Mouse (Mus musculus) bone marrow macrophage, adult 2 months (primary cell): ENCODE measurements around the gene Dnajb5. TPM values are rescaled to one million over a fixed set of nuclear protein-coding genes. Genes with fewer than 3 reads are reported as not detected.

ENCODE experiments used
- H3K27ac ChIP-seq: 2 replicates; pipeline ENCODE4 v1.5.1; 2012; ENCODE audit warnings: low read depth, low read length; ENCODE audit not compliant: insufficient read depth
- H3K4me1 ChIP-seq: 2 replicates; pipeline ENCODE4 v1.6.1; 2012; ENCODE audit warnings: low read length; ENCODE audit not compliant: control insufficient read depth, insufficient read depth
- H3K4me3 ChIP-seq: 2 replicates; pipeline ENCODE4 v1.5.1; 2012; ENCODE audit warnings: mild to moderate bottlenecking, low read length, moderate library complexity; ENCODE audit not compliant: insufficient read depth
- CTCF ChIP-seq: IDR thresholded peaks from 2 replicates; pipeline ENCODE4 v1.5.1; 2012; ENCODE audit warnings: low read depth, mild to moderate bottlenecking, low read length, moderate library complexity
- POLR2A ChIP-seq: IDR thresholded peaks from 2 replicates; pipeline ENCODE4 v1.6.1; 2012; ENCODE audit warnings: mild to moderate bottlenecking, low read depth, low read length, borderline replicate concordance
- polyA plus RNA-seq: library from polyadenylated mRNA; stranded (reverse); fragments of >200 nt; gene quantifications from 2 replicates; pipeline ENCODE4 v1.2.4, GENCODE M21; 2012; ENCODE audit not compliant: missing spikeins, insufficient read depth, insufficient read length

Gene Dnajb5
- polyA plus RNA-seq, 1 experiment: 13.5 TPM

DNA sequence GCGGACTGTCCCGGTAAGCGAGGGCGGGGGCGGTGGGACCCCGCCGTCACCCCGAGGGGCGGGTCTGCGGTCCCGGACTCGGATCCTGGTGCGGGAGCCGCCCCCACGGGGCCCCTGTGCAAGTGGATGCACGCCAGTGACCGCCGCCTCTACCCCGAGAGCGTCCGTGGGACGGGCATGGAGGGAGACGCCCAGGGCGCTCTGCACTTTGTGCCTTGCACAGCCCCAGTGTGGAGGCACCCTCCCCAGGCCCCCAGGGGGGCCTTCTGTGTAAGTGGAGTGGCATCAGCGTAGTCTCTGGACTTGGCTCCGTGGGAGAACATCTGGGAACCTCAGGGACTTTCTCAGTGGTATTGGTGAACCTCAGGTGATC lies 32.2 kb upstream of the Dnajb5 start:
- Histone ChIP-seq H3K4me3 (peak overlapping the region; percentile 48), H3K27ac (no peak overlapping the region), H3K4me1 (no peaks in the 10 kb centered on the region)
- no peak for TF ChIP-seq CTCF
- no peak for TF ChIP-seq POLR2A

DNA sequence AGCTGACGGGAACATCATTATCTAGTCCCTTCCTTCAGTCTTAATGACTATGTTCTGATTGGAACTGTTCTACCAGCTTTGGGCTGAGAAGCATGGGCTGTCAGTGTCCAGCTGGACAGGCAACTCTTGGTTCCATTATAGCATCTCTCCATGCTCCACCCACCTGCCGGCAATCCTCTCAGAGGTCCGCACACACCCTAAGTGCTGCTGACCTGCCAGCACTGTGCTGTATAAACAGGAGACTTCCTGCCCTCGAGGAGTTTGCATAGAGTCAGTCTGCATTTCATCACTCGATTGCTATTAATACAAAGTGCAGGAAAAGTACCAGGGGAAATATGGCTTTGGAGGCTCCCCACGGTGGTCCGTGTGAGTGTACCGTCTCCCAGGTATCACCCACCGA lies 28.9 kb upstream of the Dnajb5 start:
- H3K4me1 ChIP-seq: no peaks in the 10 kb centered on the region
- H3K4me3 ChIP-seq: no peak overlapping the region
- TF ChIP-seq POLR2A (no peak), CTCF (no peak)

DNA sequence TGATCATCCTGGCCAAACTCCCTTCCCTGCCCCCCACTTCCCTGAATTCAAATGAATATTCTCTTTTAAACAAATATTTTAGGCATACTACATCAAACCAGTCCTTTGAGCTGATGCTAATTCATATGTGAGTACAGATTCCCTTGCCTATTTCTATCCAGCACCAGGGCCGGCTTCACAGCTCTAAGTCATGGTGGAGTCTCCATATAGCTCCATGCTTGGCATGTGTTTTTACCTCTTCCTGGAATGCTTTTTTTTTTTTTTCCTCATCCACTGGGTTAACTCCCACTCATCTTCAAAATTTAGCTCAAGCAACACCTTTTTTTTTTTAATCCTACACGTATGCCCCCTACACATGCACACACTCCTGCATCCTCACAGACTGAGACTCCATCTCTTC lies 28.1 kb upstream of the Dnajb5 start:
- TF ChIP-seq POLR2A (no peak), CTCF (no peak)
- Histone ChIP-seq H3K4me3 (no peak overlapping the region), H3K4me1 (no peaks in the 10 kb centered on the region), H3K27ac (no peak overlapping the region)

More for the DNA sequence above, 28.9 kb upstream of the Dnajb5 start:
- no peak overlapping the region for H3K27ac ChIP-seq

DNA sequence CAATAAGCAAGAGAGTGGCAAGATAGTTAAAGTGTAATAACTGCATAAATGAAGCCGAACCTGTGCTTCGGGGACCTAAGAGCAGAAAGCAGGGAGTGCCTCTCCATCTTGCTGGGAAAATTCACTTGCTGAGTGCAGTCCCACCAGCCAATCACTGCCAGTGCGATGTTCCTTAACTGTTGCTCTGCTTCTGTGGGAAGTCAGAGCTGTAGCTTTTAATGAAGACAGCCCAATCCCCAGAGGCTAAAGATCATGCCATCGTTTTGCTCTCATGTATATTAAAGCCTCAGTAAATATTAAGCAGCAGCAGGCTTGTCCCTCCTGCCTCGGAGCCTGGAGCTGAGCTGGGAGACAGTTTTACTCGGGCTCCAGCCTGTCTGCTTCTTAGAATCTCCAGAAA lies 27.6 kb upstream of the Dnajb5 start:
- TF ChIP-seq CTCF: no peak
- Histone ChIP-seq H3K4me1 (no peaks in the 10 kb centered on the region), H3K4me3 (no peak overlapping the region), H3K27ac (no peak overlapping the region)

DNA sequence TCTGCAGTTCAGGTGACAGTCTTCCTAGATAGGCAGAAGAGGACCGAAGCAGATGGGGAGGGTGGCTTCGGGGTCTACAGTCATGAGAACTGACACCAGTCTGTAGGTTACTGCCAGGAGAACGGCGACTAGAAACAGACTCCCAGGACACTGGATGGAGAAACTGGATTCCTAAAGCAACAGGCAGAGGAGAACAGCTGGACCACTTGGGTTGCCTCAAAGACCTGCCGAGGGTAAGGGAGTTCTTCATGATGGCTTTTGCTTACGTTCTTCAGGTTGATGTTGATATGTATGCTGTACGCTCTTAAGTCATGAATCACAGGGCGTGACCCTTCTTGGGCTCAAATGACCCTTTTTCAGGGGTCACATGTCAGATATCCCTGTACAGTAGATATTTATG lies 27.2 kb upstream of the Dnajb5 start:
- Histone ChIP-seq H3K4me3 (no peak overlapping the region), H3K27ac (no peak overlapping the region), H3K4me1 (no peaks in the 10 kb centered on the region)
- no peak for TF ChIP-seq CTCF
- TF ChIP-seq POLR2A: no peak

DNA sequence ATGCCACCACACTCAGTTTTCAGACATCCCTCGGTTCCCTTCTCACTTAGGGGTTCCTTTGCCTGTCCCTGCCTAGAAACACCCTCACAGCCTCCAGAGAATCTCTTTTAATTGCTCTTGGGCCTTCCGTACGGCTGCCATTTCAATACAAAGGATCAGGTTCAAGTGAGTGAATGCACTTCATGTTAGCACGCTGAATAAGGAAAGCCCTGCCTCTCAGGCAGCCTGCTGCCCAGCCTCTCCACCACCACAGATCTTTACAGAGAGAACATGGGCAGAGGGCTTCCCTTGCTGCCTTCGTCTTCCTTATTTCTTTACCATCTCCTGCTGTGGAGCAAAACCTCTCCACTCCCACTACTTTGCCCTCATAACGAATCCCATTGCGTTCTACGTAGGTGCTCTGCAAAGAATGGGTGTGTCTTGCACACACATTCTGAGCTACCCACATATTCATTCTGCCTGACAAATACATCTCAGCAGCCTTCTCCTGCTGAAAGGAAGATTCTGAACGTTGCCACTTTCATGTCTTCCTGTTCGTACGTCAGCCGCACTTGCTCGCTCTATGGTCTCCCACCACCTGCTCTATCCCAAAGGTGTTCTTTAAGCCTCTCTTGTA lies 25.4 kb upstream of the Dnajb5 start:
- no peak overlapping the region for H3K4me3 ChIP-seq
- TF ChIP-seq CTCF (no peak), POLR2A (no peak)
- H3K4me1 ChIP-seq: no peaks in the 10 kb centered on the region
- no peak overlapping the region for H3K27ac ChIP-seq

DNA sequence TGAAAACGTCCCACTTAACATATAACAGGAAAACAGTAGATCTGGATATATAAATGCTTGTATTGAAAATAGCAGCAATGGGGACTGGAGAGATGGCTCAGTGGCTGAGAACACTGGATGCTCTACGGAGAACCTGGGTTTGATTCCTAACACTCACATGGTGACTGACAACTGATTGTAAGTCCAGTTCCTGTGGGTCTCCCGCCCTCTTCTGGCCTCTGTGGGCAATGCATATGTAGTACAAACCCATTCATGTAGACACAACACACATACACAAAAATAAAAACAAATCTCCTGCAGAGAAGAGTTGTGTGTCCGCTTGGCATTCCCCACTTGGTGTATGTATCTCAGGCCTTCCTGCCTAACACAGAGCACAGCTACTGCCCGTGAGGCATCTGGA lies 21.4 kb upstream of the Dnajb5 start:
- H3K4me3 ChIP-seq: no peak overlapping the region
- no peak overlapping the region for H3K27ac ChIP-seq
- TF ChIP-seq POLR2A (no peak), CTCF (no peak)
- H3K4me1 ChIP-seq: no peaks in the 10 kb centered on the region

DNA sequence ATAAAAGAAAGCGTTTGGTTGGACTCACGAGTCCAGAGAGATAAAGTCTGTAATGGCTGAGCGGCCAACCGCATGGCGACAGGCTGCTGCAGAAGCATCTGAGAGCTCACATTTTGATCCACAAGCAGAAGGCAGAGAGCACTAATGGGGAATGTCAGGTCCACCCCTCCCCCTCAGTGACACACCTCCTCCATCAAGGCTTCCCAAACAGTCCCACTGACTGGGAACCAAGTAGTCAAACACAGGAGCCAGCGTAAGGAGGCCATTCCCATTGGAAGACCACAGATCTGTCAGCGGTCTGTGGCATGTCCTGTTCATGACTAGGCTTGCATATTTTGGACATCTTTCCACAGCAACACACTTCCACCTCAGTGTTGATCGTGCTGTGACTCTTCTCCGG lies 20.7 kb upstream of the Dnajb5 start:
- Histone ChIP-seq H3K27ac (no peak overlapping the region), H3K4me1 (peaks cover 2% of the 10 kb centered on the region; the same call in 1 of the 2 replicates), H3K4me3 (no peak overlapping the region)
- TF ChIP-seq CTCF (no peak), POLR2A (no peak)

DNA sequence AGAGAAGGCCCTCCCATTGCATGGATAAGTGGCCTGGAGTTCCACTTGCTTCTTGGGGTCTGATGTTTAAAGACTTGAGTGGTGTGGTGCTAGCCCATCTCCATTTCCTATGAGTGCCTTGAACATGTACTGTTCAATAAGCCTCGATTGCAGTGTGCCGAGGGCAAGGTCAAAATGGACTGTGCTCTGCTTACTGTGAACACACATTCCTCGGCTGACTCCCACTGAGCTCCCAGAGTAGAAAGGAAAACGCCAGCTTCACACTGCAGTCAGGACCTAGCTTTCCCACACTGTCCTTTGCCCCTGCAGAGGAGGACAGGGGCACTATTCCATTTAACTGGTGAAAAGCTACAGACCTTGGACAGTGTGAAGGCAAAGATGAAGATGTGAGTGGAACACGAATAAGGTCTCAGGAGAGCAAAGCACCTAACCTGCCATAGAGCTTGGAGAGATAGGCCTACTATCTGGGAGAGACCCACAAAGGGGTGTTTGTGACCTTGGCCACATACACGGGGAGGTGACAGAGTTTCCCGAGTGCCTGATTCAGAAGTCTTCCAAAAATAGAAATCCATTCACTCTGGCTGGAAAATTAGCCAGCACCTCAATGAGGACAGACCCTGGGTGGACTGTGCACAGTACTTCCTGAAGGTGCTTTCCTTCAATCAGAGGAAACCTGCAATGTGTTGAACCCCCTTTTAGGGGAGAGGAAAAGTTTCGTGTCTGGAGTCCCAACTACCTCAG lies 17.2 kb upstream of the Dnajb5 start:
- Histone ChIP-seq H3K4me1 (peaks cover 2% of the 10 kb centered on the region; the same call in 1 of the 2 replicates), H3K4me3 (no peak overlapping the region), H3K27ac (no peak overlapping the region)
- TF ChIP-seq CTCF (no peak), POLR2A (no peak)

DNA sequence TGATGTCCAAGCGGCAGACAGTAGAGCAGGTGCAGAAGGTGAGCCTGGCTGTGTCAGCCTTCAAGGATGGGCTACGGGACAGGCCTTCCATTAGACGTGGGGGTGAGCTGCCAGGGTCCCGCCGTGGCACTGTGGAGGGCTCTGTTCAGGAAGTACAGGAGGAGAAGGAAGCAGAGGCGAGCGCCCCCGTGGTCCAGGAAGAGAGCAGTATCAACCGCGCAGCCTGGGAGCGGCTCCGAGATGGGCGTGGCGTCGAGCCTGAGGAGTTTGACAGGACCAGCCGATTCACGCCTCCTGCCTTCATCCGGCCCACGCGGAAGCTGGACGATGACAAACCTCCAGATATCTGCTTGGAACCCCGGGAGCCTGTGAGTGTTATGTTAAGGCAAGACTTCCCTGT lies 16.0 kb upstream of the Dnajb5 start:
- TF ChIP-seq POLR2A (no peak), CTCF (no peak)
- Histone ChIP-seq H3K4me1 (peaks cover 2% of the 10 kb centered on the region; the same call in 1 of the 2 replicates), H3K4me3 (no peak overlapping the region), H3K27ac (no peak overlapping the region)

DNA sequence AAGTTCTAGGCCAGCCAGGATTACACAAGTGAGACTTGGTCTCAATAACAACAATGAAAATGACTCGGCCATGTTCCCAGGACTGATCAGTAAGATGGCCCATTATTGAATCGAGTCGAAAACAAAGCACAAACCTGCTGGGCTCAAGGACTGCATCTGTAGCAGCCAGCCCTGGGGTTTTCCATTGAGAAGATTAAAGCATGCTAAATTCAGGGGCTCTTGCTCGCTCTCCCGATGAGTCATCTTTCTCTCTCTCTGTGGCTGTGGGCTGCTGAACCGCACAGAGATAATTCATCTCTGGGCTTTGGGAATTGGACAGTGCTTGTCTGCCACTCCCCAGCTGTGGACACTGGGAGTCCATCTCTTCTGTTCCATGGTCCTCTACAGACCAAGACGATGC lies 8.2 kb upstream of the Dnajb5 start:
- no peaks in the 10 kb centered on the region for H3K4me1 ChIP-seq
- H3K4me3 ChIP-seq: no peak overlapping the region
- H3K27ac ChIP-seq: no peak overlapping the region
- no peak for TF ChIP-seq POLR2A
- TF ChIP-seq CTCF: no peak
